Mouse (Mus musculus) heart, postnatal 0 days (tissue): ENCODE measurements at regions not wholly inside any gene's neighbourhood (a gene's known extent, or its start where the extent isn't known, plus 50 kb on each side); places are given as distances from the start of the nearest gene placed in this dataset.

Source experiments
- CTCF ChIP-seq: IDR thresholded peaks from 2 replicates; pipeline ENCODE4 v1.5.1; 2016; ENCODE audit warnings: antibody characterized with exemption, control low read depth, low read depth
- EP300 ChIP-seq: IDR thresholded peaks from 2 replicates; pipeline ENCODE4 v1.6.1; 2016; ENCODE audit warnings: antibody characterized with exemption, low read depth

DNA sequence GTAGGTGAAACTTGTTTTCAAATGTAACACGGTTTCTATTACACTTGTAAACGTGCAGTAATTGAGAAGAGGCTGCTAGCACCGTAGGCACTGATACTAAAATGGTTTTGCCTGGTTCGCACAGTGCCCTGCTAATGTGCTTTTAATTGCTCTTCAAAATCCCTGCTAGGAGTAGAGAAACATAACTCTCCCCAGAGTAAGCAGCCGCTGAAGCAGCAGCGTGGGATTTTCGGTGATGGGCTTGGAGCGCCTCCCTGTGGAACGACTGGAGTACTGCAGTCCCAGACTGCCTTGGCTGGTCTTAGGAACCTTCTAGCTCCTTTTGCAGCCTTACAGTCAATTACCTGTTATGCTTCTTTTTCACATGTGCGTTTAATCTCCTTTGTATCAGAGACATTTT is 179.5 kb upstream of the Atp11b start:
- TF ChIP-seq CTCF (peak; percentile 62), EP300 (no peak)
